Mouse (Mus musculus) kidney, adult 11 months (tissue): ENCODE results near the gene Abca14.
"Not testable (repeated sequence)": the region's sequence is repeated elsewhere in the genome, so short reads cannot be mapped to it uniquely, and the experiment has no call there.

ENCODE experiments used
- DNase-seq: peaks from one replicate; pipeline ENCODE4 v3.0.0; 2022

The Abca14 gene

GRCm38 (mm10) chr7:120205989-120206388 is 2.2 kb downstream of the Abca14 start:
- DNase-seq: no peak

GRCm38 (mm10) chr7:120228541-120228940 is 24.8 kb downstream of the Abca14 start:
- no peak for DNase-seq

GRCm38 (mm10) chr7:120241092-120241491 is 37.3 kb downstream of the Abca14 start:
- no peak for DNase-seq

- DNase-seq: no peak
These were observed 67.6 kb downstream of the Abca14 start for GRCm38 (mm10) chr7:120271135-120271991.

- peak; percentile 8 for DNase-seq
These were observed 68.3 kb downstream of the Abca14 start for GRCm38 (mm10) chr7:120272110-120272509.

GRCm38 (mm10) chr7:120285286-120285685 is 81.5 kb downstream of the Abca14 start:
- peak; percentile 21 for DNase-seq

GRCm38 (mm10) chr7:120316086-120316485 is 112.3 kb downstream of the Abca14 start:
- no peak for DNase-seq

- DNase-seq: no peak
These were observed 119.2 kb downstream of the Abca14 start for GRCm38 (mm10) chr7:120322963-120323362.

- DNase-seq: not testable (repeated sequence)
These were observed 122.2 kb downstream of the Abca14 start for GRCm38 (mm10) chr7:120325911-120326310.

- peak; percentile 9 for DNase-seq
These were observed 123.7 kb downstream of the Abca14 start for GRCm38 (mm10) chr7:120327220-120328073.

- peak; percentile 55 for DNase-seq
These were observed 124.5 kb downstream of the Abca14 start, which contains the start of gene Abca15 for GRCm38 (mm10) chr7:120328087-120328793. Abca15 (plus strand) TSS chr7:120328670.

GRCm38 (mm10) chr7:120361159-120361558 is 157.4 kb downstream of the Abca14 start:
- no peak for DNase-seq
